Mouse (Mus musculus) ES-E14 (cell line): ENCODE data around the gene Cfap74. TPM values are rescaled to one million over a fixed set of nuclear protein-coding genes. Genes with fewer than 3 reads are reported as not detected.

Experiments used
- DNase-seq: peaks from one replicate; pipeline ENCODE4 v3.0.0-alpha.2; 2013; ENCODE audit warnings: low read depth, low spot score
- H3K27ac ChIP-seq: 2 replicates; pipeline ENCODE4 v1.5.1; 2012; ENCODE audit warnings: low read depth, mild to moderate bottlenecking, low read length, moderate library complexity, mixed read lengths; ENCODE audit not compliant: poor library complexity, insufficient read depth, severe bottlenecking
- H3K36me3 ChIP-seq: 2 replicates; pipeline ENCODE4 v1.6.1; 2012; ENCODE audit warnings: mild to moderate bottlenecking, low read length, moderate library complexity, mixed read lengths; ENCODE audit not compliant: control insufficient read depth, poor library complexity, insufficient read depth, severe bottlenecking
- H3K4me1 ChIP-seq, 2 experiments: fragments of 150-350 bp in 1 of 2; sonication (generic) in 1 of 2; 2 replicates each; pipeline ENCODE4 v1.6.1; 2012; ENCODE audit warnings: low read length in 2 of 2, mild to moderate bottlenecking in 1 of 2, mixed read lengths in 1 of 2; ENCODE audit not compliant: control insufficient read depth in 2 of 2, insufficient read depth in 2 of 2, poor library complexity in 1 of 2
- H3K4me3 ChIP-seq, 2 experiments: fragments of 150-350 bp in 1 of 2; sonication (generic) in 1 of 2; 2 replicates each; pipeline ENCODE4 v1.5.1; 2012; ENCODE audit warnings: low read length in 2 of 2, low read depth in 1 of 2, mild to moderate bottlenecking in 1 of 2, mixed read lengths in 1 of 2; ENCODE audit not compliant: insufficient read depth in 1 of 2, poor library complexity in 1 of 2, severe bottlenecking in 1 of 2
- H3K9ac ChIP-seq: 2 replicates; pipeline ENCODE4 v1.6.1; 2012; ENCODE audit warnings: low read depth, mild to moderate bottlenecking, low read length, mixed read lengths; ENCODE audit not compliant: poor library complexity, insufficient read depth, severe bottlenecking
- H3K9me3 ChIP-seq: fragments of 150-350 bp; sonication (generic); 2 replicates; pipeline ENCODE4 v1.6.1; 2012; ENCODE audit warnings: low read depth, mild to moderate bottlenecking, low read length; ENCODE audit not compliant: control insufficient read depth, insufficient read depth
- CHD2 ChIP-seq: IDR thresholded peaks from 2 replicates; pipeline ENCODE4 v1.6.1; 2014; ENCODE audit warnings: mild to moderate bottlenecking, low read depth, low read length, inconsistent platforms
- HCFC1 ChIP-seq: IDR thresholded peaks from 2 replicates; pipeline ENCODE4 v1.6.1; 2012; ENCODE audit warnings: low read length, inconsistent platforms, borderline replicate concordance; ENCODE audit not compliant: insufficient read depth
- MAFK ChIP-seq: IDR thresholded peaks from 2 replicates; pipeline ENCODE4 v1.6.1; 2014; ENCODE audit warnings: mild to moderate bottlenecking, low read depth, low read length, inconsistent platforms; ENCODE audit not compliant: insufficient read depth
- ZC3H11A ChIP-seq: IDR thresholded peaks from 2 replicates; pipeline ENCODE4 v1.6.1; 2012; ENCODE audit warnings: low read depth, mild to moderate bottlenecking, inconsistent platforms, low read length, borderline replicate concordance
- ZNF384 ChIP-seq: IDR thresholded peaks from 2 replicates; pipeline ENCODE4 v1.6.1; 2012; ENCODE audit warnings: low read depth, low read length, inconsistent platforms
- in situ Hi-C, 2 experiments: fragments of 600-800 bp; cut with MboI; formaldehyde crosslinking; loops; one replicate each; pipeline ENCODE4 v1.15.1; 2025; ENCODE audit warnings: low sequenced_read_pairs in 2 of 2, inconsistent platforms in 1 of 2; ENCODE audit not compliant: unreplicated experiment in 2 of 2
- total RNA-seq: library from RNA; depleted of rRNA; stranded (reverse); fragments of 300-350 nt; gene quantifications from 2 replicates; pipeline ENCODE4 v1.2.3, GENCODE M21; 2012

The Cfap74 gene
- total RNA-seq, 1 experiment = 4.8 TPM

GRCm38 (mm10) chr4:155433993-155434392, 25.0 kb downstream of the Cfap74 start:
- DNase-seq = no peak
- in situ Hi-C loops = no loop called here
- no peaks in the 10 kb centered on the region for H3K4me1 ChIP-seq
- no peak overlapping the region for H3K27ac ChIP-seq
- no peaks in the 10 kb centered on the region for H3K36me3 ChIP-seq
- no peaks in the 10 kb centered on the region for H3K9me3 ChIP-seq
- H3K4me3 ChIP-seq = no peak overlapping the region
- H3K9ac ChIP-seq = no peak overlapping the region
- TF ChIP-seq CHD2 (no peak), HCFC1 (no peak), ZC3H11A (no peak), MAFK (no peak), ZNF384 (no peak)

- Histone ChIP-seq H3K9ac (no peak overlapping the region), H3K9me3 (no peaks in the 10 kb centered on the region), H3K4me3 (no peak overlapping the region), H3K36me3 (no peaks in the 10 kb centered on the region), H3K4me1 (no peaks in the 10 kb centered on the region; a peak in 1 of 4 replicates), H3K27ac (no peak overlapping the region)
- in situ Hi-C loops = no loop called here
- TF ChIP-seq ZC3H11A (no peak), HCFC1 (no peak), MAFK (no peak), CHD2 (no peak), ZNF384 (no peak)
- DNase-seq = no peak
Measured at GRCm38 (mm10) chr4:155442808-155443207, 33.8 kb downstream of the Cfap74 start.

GRCm38 (mm10) chr4:155451597-155451996, 42.6 kb downstream of the Cfap74 start:
- DNase-seq = peak; percentile 40
- Histone ChIP-seq H3K4me1 (no peaks in the 10 kb centered on the region), H3K9ac (peak overlapping the region; percentile 66), H3K9me3 (no peaks in the 10 kb centered on the region), H3K36me3 (no peaks in the 10 kb centered on the region), H3K4me3 (peak overlapping the region; percentile 54 to 66), H3K27ac (no peak overlapping the region)
- TF ChIP-seq CHD2 (no peak), HCFC1 (no peak), ZC3H11A (no peak), MAFK (no peak), ZNF384 (no peak)
- in situ Hi-C loops = no loop called here

GRCm38 (mm10) chr4:155458575-155458974, 49.6 kb downstream of the Cfap74 start:
- in situ Hi-C loops = no loop called here
- H3K9ac ChIP-seq = no peak overlapping the region
- no peaks in the 10 kb centered on the region for H3K36me3 ChIP-seq
- H3K9me3 ChIP-seq = no peaks in the 10 kb centered on the region
- H3K27ac ChIP-seq = no peak overlapping the region
- no peak for DNase-seq
- TF ChIP-seq CHD2 = no peak
- no peak for TF ChIP-seq MAFK
- no peak for TF ChIP-seq ZNF384
- H3K4me1 ChIP-seq = no peaks in the 10 kb centered on the region
- no peak overlapping the region for H3K4me3 ChIP-seq

DNA sequence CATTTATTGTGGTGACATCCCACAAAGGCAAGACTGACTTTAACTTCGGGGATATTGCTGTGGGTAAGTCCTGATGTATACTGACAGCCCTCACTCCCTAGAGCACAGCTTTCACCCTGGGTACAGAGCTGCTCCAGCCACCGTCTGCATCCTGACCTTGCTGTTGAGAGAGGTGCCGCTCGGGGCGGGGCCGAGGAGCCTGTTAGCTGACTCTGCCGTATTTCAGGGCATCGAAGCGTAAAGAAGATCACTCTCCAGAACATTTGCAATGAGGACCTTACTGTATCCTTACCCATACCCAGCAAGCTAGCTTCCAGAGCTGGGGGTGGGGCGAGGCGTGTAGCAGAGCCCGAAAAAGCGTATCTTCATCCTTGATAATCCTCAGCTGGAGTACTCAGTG, 54.1 kb downstream of the Cfap74 start:
- Histone ChIP-seq H3K27ac (no peak overlapping the region), H3K9ac (no peak overlapping the region), H3K4me1 (no peaks in the 10 kb centered on the region), H3K4me3 (no peak overlapping the region), H3K9me3 (no peaks in the 10 kb centered on the region), H3K36me3 (no peaks in the 10 kb centered on the region)
- DNase-seq = no peak
- in situ Hi-C loops = no loop called here
- TF ChIP-seq HCFC1 (no peak), ZNF384 (no peak), ZC3H11A (no peak), MAFK (no peak)
